Mouse (Mus musculus) hindbrain, embryonic 11.5 days (tissue): ENCODE data around the gene Slc40a1. TPM values are rescaled to one million over a fixed set of nuclear protein-coding genes. Genes with fewer than 3 reads are reported as not detected.

Experiments
- ATAC-seq: fragments of 200-750 bp; cut with Nextera tagmentation; 2 replicates; pipeline ENCODE4 v1.8.0; 2017; ENCODE audit warnings: mild to moderate bottlenecking, moderate TSS enrichment, moderate library complexity; ENCODE audit not compliant: low FRiP score
- DNase-seq: peaks from one replicate; pipeline ENCODE4 v3.0.0-alpha.2; 2015; ENCODE audit warnings: low spot score
- H3K27ac ChIP-seq: fragments of 300-500 bp; sonication (generic); 2 replicates; pipeline ENCODE4 v1.5.1; 2014; ENCODE audit warnings: mild to moderate bottlenecking, low read depth, low read length
- H3K27me3 ChIP-seq: fragments of 300-500 bp; sonication (generic); 2 replicates; pipeline ENCODE4 v1.6.1; 2014; ENCODE audit warnings: mild to moderate bottlenecking, low read length, moderate library complexity, mixed read lengths; ENCODE audit not compliant: control insufficient read depth, insufficient read depth
- H3K36me3 ChIP-seq: fragments of 300-500 bp; sonication (generic); 2 replicates; pipeline ENCODE4 v1.6.1; 2014; ENCODE audit warnings: mild to moderate bottlenecking, low read length, moderate library complexity, mixed read lengths; ENCODE audit not compliant: control insufficient read depth, insufficient read depth
- H3K4me1 ChIP-seq: fragments of 300-500 bp; sonication (generic); replicated peaks from 2 replicates; pipeline ENCODE4 v1.6.1; 2014; ENCODE audit warnings: low read length, mixed read lengths; ENCODE audit not compliant: control insufficient read depth, insufficient read depth
- H3K4me2 ChIP-seq: fragments of 300-500 bp; sonication (generic); replicated peaks from 2 replicates; pipeline ENCODE4 v1.6.1; 2014; ENCODE audit warnings: mild to moderate bottlenecking, low read depth, low read length
- H3K4me3 ChIP-seq: fragments of 300-500 bp; sonication (generic); 2 replicates; pipeline ENCODE4 v1.5.1; 2014; ENCODE audit warnings: low read depth, low read length
- H3K9ac ChIP-seq: fragments of 300-500 bp; sonication (generic); 2 replicates; pipeline ENCODE4 v1.6.1; 2014; ENCODE audit warnings: low read depth, low read length
- H3K9me3 ChIP-seq: fragments of 300-500 bp; sonication (generic); 2 replicates; pipeline ENCODE4 v1.6.1; 2016; ENCODE audit warnings: low read length; ENCODE audit not compliant: control insufficient read depth
- WGBS: fragments of 180-500 bp; shearing (Covaris S2); extraction: QIAGEN DNeasy Blood & Tissue Kit; methylation state at CpG from one replicate; pipeline ENCODE4 v1.1.7; 2014; 5-methylcytosine and 5-hydroxymethylcytosine counted together
- polyA plus RNA-seq: library from polyadenylated mRNA; unstranded; fragments of >200 nt; fragmentation: Nextera tagmentation; extraction: Ambion mirVana; gene quantifications from 2 replicates; pipeline ENCODE4 v1.2.1, GENCODE M21; 2014

Slc40a1 gene
- polyA plus RNA-seq = 17.4 and 17.9 TPM in 2 replicates

DNA sequence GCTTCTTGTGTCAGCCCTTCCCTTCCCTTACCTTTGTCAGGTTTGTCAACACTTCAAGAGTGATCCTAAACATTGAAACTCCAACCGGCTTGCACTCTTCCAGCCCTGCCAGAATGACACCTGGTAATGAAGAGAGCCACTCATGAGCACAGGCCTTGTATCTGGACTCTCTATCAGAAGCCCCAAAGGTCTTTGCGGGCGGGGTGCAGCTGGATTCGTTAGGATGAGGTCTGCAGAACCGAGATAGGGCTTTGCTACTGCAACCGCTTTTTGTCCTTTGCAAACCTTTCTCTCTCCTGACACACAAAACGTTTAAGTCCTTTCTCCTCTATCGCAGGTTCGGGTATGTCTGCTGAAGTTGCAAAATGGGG, at the start of gene Slc40a1:
Gene Slc40a1 (minus strand): TSS at position 131 of the 371 bp plus-strand sequence.
- Histone ChIP-seq H3K36me3 (no peaks in the 10 kb centered on the region), H3K27me3 (peaks cover 3% of the 10 kb centered on the region; the same call in 1 of the 2 replicates), H3K9ac (peak within 1 kb of the TSS; percentile 37), H3K4me1 (no peaks in the 10 kb centered on the region), H3K4me3 (peak within 1 kb of the TSS; percentile 49), H3K27ac (no peak within 1 kb of the TSS), H3K9me3 (no peaks in the 10 kb centered on the region), H3K4me2 (peak within 1 kb of the TSS; percentile 62)
- DNase-seq (peak; percentile 35), ATAC-seq (no peak)
- WGBS = 19% methylated on average over 9 of the region's 9 CpGs

DNA sequence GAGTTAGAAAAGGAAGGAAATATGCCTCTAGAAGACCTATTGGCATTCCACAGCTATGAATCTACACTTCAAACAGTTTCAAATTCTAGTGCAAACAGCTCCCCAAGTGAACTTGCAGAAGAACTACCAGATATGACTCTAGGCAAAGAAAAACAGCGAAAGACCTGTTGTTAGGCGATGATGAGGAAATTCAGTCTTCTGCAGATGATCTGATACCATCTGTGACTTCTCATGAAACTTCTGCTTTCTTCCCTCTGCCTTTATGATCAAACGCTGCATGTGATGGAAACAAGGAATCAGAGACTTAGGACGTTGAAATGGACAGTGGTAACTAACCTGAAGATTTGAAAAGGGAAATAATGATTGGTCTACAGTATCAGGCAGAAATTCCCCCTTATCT, 45.0 kb upstream of the Slc40a1 start:
- Histone ChIP-seq H3K4me2 (no peak overlapping the region), H3K4me1 (no peaks in the 10 kb centered on the region), H3K36me3 (no peaks in the 10 kb centered on the region), H3K27ac (no peak overlapping the region), H3K27me3 (no peaks in the 10 kb centered on the region), H3K9ac (no peak overlapping the region), H3K4me3 (no peak overlapping the region), H3K9me3 (no peaks in the 10 kb centered on the region)
- WGBS = 90% methylated on average over 4 of the region's 4 CpGs
- no peak for ATAC-seq
- DNase-seq = no peak

DNA sequence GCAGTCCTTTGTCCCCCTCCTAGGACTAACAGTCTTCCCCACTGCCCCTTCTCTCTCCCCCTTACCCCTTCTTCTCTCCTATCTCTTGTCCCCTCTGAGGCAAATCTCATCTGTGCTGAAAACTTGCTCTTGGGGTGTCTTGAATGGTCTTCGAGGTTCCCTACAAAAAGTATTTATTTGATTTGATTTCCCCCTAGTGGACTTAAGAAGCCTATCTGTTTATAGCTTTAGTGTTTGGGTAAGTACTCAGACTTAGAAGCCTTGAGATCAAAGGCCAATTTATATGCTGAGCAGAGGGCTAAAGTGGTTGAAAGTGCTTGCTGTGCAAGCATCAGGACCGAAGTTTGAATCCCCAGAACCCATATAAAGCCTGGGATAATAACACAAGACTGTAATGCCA, 22.7 kb upstream of the Slc40a1 start:
- ATAC-seq (no peak), DNase-seq (no peak)
- H3K27me3 ChIP-seq = no peaks in the 10 kb centered on the region
- H3K4me3 ChIP-seq = no peak overlapping the region
- no peaks in the 10 kb centered on the region for H3K9me3 ChIP-seq
- no peak overlapping the region for H3K4me2 ChIP-seq
- no peak overlapping the region for H3K9ac ChIP-seq
- 81% methylated on average over 2 of the region's 2 CpGs for WGBS
- H3K4me1 ChIP-seq = no peaks in the 10 kb centered on the region
- H3K27ac ChIP-seq = no peak overlapping the region
- H3K36me3 ChIP-seq = no peaks in the 10 kb centered on the region

DNA sequence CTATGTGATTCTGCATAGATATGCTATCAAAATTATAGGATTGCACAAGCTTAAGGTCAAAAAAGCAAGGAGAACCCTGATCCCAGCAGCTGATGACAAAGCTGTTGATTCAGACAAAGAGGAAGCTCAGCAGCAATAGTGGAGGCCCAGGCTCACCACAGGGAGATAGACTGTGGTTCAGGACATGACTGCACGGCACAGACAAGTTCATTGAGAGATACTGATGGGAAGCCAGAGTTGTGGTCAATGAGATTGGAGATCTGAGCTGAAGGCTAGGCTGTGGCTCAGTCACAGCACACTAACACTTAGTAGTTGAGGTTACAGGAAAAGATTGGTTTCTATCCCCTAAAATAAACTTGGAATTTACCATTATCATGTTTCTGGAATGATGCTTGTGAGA, 21.5 kb upstream of the Slc40a1 start:
- Histone ChIP-seq H3K27me3 (no peaks in the 10 kb centered on the region), H3K27ac (no peak overlapping the region), H3K4me2 (no peak overlapping the region), H3K36me3 (no peaks in the 10 kb centered on the region), H3K4me1 (no peaks in the 10 kb centered on the region), H3K9ac (no peak overlapping the region), H3K4me3 (no peak overlapping the region), H3K9me3 (no peaks in the 10 kb centered on the region)
- 70% methylated on average over 1 of the region's 1 CpGs for WGBS
- ATAC-seq = no peak
- no peak for DNase-seq

DNA sequence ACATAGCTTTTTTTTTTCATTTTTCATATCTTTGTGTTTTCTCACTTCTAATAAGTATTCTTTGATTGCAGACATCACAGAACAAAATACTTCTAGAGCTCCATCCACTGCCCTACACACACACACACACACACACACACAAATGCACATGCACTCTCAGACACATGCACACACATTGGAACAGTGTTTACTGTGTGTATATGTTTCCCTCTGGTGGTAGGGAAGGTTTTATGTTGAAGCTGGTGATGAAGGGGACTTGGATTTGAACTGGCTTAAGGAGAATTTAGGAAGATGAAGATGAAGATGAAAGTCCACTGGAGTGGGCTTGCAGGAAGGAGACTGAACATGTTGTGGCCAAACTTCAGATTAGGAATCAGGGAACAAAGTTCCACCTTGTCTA, 4.8 kb upstream of the Slc40a1 start:
- no peaks in the 10 kb centered on the region for H3K4me1 ChIP-seq
- H3K36me3 ChIP-seq = no peaks in the 10 kb centered on the region
- H3K4me2 ChIP-seq = no peak overlapping the region
- no peaks in the 10 kb centered on the region for H3K9me3 ChIP-seq
- H3K27ac ChIP-seq = no peak overlapping the region
- peaks cover 2% of the 10 kb centered on the region; the same call in 1 of the 2 replicates for H3K27me3 ChIP-seq
- H3K9ac ChIP-seq = no peak overlapping the region
- DNase-seq = no peak
- no peak overlapping the region for H3K4me3 ChIP-seq
- ATAC-seq = no peak

DNA sequence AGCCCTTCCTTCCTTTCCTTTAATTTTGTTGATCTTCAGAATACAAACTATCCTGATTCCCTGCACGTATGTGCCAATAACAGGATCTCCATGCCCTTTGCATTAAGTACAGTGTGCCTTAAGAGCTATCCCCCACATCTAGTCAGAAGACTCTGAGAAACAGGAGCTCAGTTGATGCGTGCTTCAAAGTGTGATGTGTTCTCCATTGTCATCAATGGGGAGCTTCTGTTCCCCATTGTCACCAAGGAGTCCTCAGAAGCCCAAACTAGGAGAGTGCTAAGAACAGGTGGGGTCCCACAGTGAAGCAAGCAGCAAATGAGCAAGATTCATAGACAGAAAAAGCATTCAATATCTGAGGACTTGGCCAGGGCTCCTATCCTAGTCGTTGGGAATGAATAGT, 588 bp upstream of the Slc40a1 start:
- no peak for DNase-seq
- 46% methylated on average over 3 of the region's 3 CpGs for WGBS
- Histone ChIP-seq H3K4me2 (no peak overlapping the region), H3K9me3 (no peaks in the 10 kb centered on the region), H3K4me3 (no peak overlapping the region), H3K27ac (no peak overlapping the region), H3K4me1 (no peaks in the 10 kb centered on the region), H3K27me3 (peaks cover 3% of the 10 kb centered on the region; the same call in 1 of the 2 replicates), H3K36me3 (no peaks in the 10 kb centered on the region), H3K9ac (no peak overlapping the region)
- ATAC-seq = no peak

DNA sequence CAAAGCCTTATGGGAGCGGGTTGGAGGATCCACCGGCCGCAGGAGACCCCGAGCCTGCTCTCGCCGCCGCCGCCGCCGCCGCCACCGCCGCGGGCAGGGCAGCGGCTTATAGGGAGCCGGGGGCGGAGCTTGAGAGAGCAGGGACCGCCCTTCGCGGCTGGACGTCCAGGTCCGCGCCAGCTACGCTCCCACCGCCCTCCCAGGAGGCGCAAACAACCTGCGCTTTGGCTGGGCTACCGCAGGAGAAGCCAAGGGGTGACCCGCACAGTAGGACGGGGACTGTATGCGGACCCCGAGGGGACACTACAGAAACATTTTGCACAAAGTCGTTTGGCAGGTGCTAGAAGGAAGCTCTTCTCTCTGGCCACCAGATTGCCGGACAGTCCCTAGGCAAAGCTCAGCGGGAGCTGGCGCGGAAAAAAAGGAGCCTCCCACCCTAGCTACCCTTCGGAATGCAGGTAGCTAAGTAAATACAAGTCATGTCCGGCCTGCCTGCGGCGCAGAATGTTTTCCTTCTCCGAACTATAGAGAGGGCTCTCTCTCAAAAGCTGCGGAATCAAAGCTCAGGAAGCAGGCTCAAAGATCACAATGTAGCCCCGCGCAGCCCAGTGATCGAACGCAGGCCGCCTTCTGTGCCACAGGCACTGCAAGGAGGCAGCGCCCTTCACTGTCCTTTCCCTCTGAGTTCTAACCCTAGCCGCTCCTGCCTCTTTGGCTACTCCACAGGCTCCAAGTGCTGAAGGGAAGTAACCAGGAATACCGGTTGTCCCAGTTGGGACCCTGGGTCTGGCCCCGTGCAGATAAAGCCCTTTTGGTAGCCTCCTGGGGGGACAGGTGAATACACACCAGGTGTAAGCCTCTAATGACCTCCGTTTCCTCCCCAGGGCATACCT, 577 bp downstream of the Slc40a1 start:
- WGBS = under 1% methylated on average over 53 of the region's 53 CpGs
- H3K9me3 ChIP-seq = no peaks in the 10 kb centered on the region
- peaks cover 3% of the 10 kb centered on the region; the same call in 1 of the 2 replicates for H3K27me3 ChIP-seq
- H3K36me3 ChIP-seq = no peaks in the 10 kb centered on the region
- no peaks in the 10 kb centered on the region for H3K4me1 ChIP-seq
- H3K9ac ChIP-seq = peak overlapping the region; percentile 37
- peak; percentile 89 for DNase-seq
- H3K4me2 ChIP-seq = peak overlapping the region; percentile 62
- peak; percentile 98 for ATAC-seq
- peak overlapping the region; percentile 49 for H3K4me3 ChIP-seq
- no peak overlapping the region for H3K27ac ChIP-seq

DNA sequence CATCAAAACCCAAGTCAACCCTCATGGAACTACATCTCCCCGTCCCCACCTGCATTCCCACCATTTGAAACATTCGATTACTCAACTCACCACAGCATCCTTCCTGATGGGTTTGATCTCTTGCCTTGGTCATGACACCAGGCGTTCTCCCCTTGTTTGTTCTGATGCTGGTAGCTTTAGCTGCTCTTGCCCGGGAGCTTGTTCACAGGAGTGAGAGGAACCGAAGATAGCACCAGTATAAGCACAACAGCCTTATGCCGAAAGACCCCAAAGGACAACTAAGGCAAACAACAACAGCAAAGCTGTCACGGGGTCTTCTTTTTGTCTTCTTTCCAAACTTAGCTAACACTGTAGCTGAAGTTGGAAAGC, 1.2 kb downstream of the Slc40a1 start:
- WGBS = 16% methylated on average over 7 of the region's 7 CpGs
- DNase-seq = no peak

DNA sequence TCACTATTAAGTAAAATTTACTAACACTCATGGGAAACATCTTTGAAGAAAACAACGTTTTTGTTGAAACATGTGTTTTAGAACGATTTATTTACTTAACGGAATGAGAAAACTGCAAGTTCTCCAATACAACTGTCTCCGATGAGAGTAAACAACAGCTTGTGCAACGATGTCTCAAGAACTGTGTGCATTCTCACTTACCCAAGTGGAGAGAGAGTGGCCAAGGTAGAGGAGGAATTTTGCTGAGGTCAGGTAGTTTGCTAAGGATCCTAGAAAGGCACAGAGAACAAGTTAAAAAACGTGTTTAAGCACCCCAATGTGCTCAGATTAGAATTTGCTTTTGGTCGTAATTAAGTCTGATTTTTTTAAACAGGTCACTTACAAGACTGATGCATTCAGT, 1.8 kb downstream of the Slc40a1 start:
- Histone ChIP-seq H3K4me2 (no peak overlapping the region), H3K9ac (no peak overlapping the region), H3K27me3 (peaks cover 3% of the 10 kb centered on the region; the same call in 1 of the 2 replicates), H3K27ac (no peak overlapping the region), H3K4me1 (no peaks in the 10 kb centered on the region), H3K36me3 (no peaks in the 10 kb centered on the region), H3K4me3 (no peak overlapping the region), H3K9me3 (no peaks in the 10 kb centered on the region)
- DNase-seq = no peak
- no peak for ATAC-seq
- 73% methylated on average over 7 of the region's 7 CpGs for WGBS

More for the DNA sequence above, 1.2 kb downstream of the Slc40a1 start:
- H3K4me3 ChIP-seq = peak overlapping the region; percentile 49
- H3K9ac ChIP-seq = peak overlapping the region; percentile 37; the same call in 1 of the 2 replicates
- no peak overlapping the region for H3K27ac ChIP-seq
- ATAC-seq = peak; percentile 71; the same call in 1 of the 2 replicates
- H3K4me1 ChIP-seq = no peaks in the 10 kb centered on the region
- no peaks in the 10 kb centered on the region for H3K9me3 ChIP-seq
- no peaks in the 10 kb centered on the region for H3K36me3 ChIP-seq
- H3K4me2 ChIP-seq = peak overlapping the region; percentile 62
- peaks cover 3% of the 10 kb centered on the region; the same call in 1 of the 2 replicates for H3K27me3 ChIP-seq
